ENCODE assay signal across 16 mouse cellular contexts in genomic region chr15:60839539-60840295, GRCm38 (mm10). TPM values are rescaled to one million over a fixed set of nuclear protein-coding genes. Genes with fewer than 3 reads are reported as not detected.
DNase-seq lines count a peak whose midpoint lies in the region; ATAC-seq and TF ChIP-seq lines count a peak whose summit lies in the region.
"Had no signal": no experiment of that assay in that cellular context is flagged by ENCODE, and none has a peak within 500 bp of the region (broad histone marks: within the 10 kb centered on the region; RNA-seq: fewer than 3 reads in every experiment).

No protein-coding gene starts in this region.

- no peaks in the 10 kb centered on the region; the same call in 1 of the 2 replicates for H3K4me1 ChIP-seq in kidney, postnatal 0 days (replicated peaks; ENCODE audit: insufficient read depth, low read length)
- peaks cover 2 to 16% of the 10 kb centered on the region in 2 experiments; a peak in 3 of 4 replicates for H3K4me1 ChIP-seq in ES-E14 (ENCODE audit: control insufficient read depth in 2 of 2, insufficient read depth in 2 of 2, low read length in 2 of 2, poor library complexity in 1 of 2)

- H3K9ac ChIP-seq in kidney, postnatal 0 days (ENCODE audit: low read depth, low read length) = no peak overlapping the region
- no peak overlapping the region for H3K9ac ChIP-seq in ES-E14 (ENCODE audit: insufficient read depth, low read depth, low read length, poor library complexity, severe bottlenecking)
- H3K9ac ChIP-seq: forebrain, postnatal 0 days had no signal

- TF ChIP-seq CTCF in kidney, postnatal 0 days (IDR thresholded peaks at IDR 0.05; ENCODE audit: low read depth) = no peak

- H3K9me3 ChIP-seq in kidney, postnatal 0 days (replicated peaks; ENCODE audit: low read length) = no peaks in the 10 kb centered on the region
- H3K9me3 ChIP-seq in ES-E14 (ENCODE audit: control insufficient read depth, insufficient read depth, low read depth, low read length) = no peaks in the 10 kb centered on the region

- no peaks in the 10 kb centered on the region for H3K27me3 ChIP-seq in kidney, postnatal 0 days (ENCODE audit: insufficient read depth, low read length)

- in situ Hi-C loops in ES-E14 (cut with MboI; ENCODE audit: low sequenced_read_pairs in 2 of 2, unreplicated experiment in 2 of 2) = no loop called here

- H3K4me2 ChIP-seq in kidney, postnatal 0 days (ENCODE audit: low read length) = no peak overlapping the region

- H3K4me3 ChIP-seq in kidney, postnatal 0 days (replicated peaks; ENCODE audit: low read depth, low read length) = no peak overlapping the region
- no peak overlapping the region for H3K4me3 ChIP-seq in ES-E14 (ENCODE audit: insufficient read depth in 1 of 2, low read depth in 1 of 2, low read length in 2 of 2, poor library complexity in 1 of 2, severe bottlenecking in 1 of 2)

- DNase-seq in heart, adult 11 months = peak; percentile 94
- no peak for DNase-seq in heart, postnatal 14 days
- DNase-seq in kidney, postnatal 0 days (ENCODE audit: low spot score) = no peak
- DNase-seq in kidney, postnatal 36 days = no peak
- peak; percentile 91 for DNase-seq in ES-E14 (ENCODE audit: low read depth, low spot score)
- DNase-seq in heart, postnatal 10 days = peak; percentile 15 to 23
- no peak for DNase-seq in layer of hippocampus, adult 11-12 months (ENCODE audit: low spot score)
- DNase-seq in adrenal gland, adult (ENCODE audit: inconsistent age in 2 of 2, low spot score in 1 of 2) = no peak
- DNase-seq: cerebellum, adult 8-10 months; forebrain, postnatal 0 days; gastrocnemius, postnatal 25 days; kidney, postnatal 10 days; right cerebral cortex, postnatal 25 days had no signal

- no peaks in the 10 kb centered on the region for H3K36me3 ChIP-seq in kidney, postnatal 0 days (ENCODE audit: insufficient read depth, low read length)
- H3K36me3 ChIP-seq in ES-E14 (ENCODE audit: control insufficient read depth, insufficient read depth, low read length, poor library complexity, severe bottlenecking) = no peaks in the 10 kb centered on the region

- intact Hi-C loops in heart, postnatal 14 days (cut with DNase I) = no loop called here
- intact Hi-C loops in heart, postnatal 10 days (cut with DNase I) = loop anchor here (2.0 kb wide), 1 partner anchor 15 kb away; no protein-coding TSS in a partner anchor

- WGBS in kidney, postnatal 0 days = 25% methylated on average over 3 of the region's 3 CpGs

- peak overlapping the region; percentile 37 for H3K27ac ChIP-seq in kidney, postnatal 0 days
- H3K27ac ChIP-seq in ES-E14 (ENCODE audit: insufficient read depth, low read depth, low read length, poor library complexity, severe bottlenecking) = no peak overlapping the region
- H3K27ac ChIP-seq: macrophage had no signal

- peak; percentile 69 for ATAC-seq in kidney, postnatal 0 days (replicated peaks; ENCODE audit: low FRiP score, low read depth)
- ATAC-seq: activated CD4-positive, CD25-positive, alpha-beta regulatory T cell, adult 4 months; forebrain, postnatal 0 days had no signal

TF ChIP-seq in ES-E14, 5 proteins besides CTCF, POLR2A, EP300 and RAD21:
- TF ChIP-seq MAFK (IDR thresholded peaks at IDR 0.05; ENCODE audit: insufficient read depth, low read depth, low read length) = no peak
- TF ChIP-seq HCFC1 (IDR thresholded peaks at IDR 0.05; ENCODE audit: borderline replicate concordance, insufficient read depth, low read length) = no peak
- TF ChIP-seq ZC3H11A (IDR thresholded peaks at IDR 0.05; ENCODE audit: borderline replicate concordance, low read depth, low read length) = no peak
- TF ChIP-seq CHD2 (IDR thresholded peaks at IDR 0.05; ENCODE audit: low read depth, low read length) = no peak
- TF ChIP-seq ZNF384 (IDR thresholded peaks at IDR 0.05; ENCODE audit: low read depth, low read length) = no peak

RNA-seq across cellular contexts. Expression of gene Fam84b, which starts 13.9 kb away (rescaled TPM):
- total RNA-seq in heart, postnatal 14 days (2021) = 1 to 10 TPM; 6.8 to 8.8 TPM
- polyA plus RNA-seq in kidney, postnatal 0 days (2015; fragmentation: Nextera tagmentation; extraction: Ambion mirVana) = 23.8 and 24.9 TPM in 2 replicates
- 3.1 and 3.7 TPM in 2 replicates for total RNA-seq in ES-E14 (2012; rRNA removed)
- 10 to 100 TPM in 1 of 2 experiments, 1 to 10 TPM in 1; 6.7 to 10.5 TPM for total RNA-seq in heart, postnatal 10 days (2021)
- total RNA-seq: MEL had no signal

Comparison
In these comparisons a context has a peak if more than half of its experiments do, and no peak if none do; other contexts are left out.
1. DNase-seq: peak in heart, adult 11 months (single experiment), ES-E14 (single experiment) and heart, postnatal 10 days (2 of 2); none in heart, postnatal 14 days (0 of 2), kidney, postnatal 0 days (single experiment), kidney, postnatal 36 days (0 of 2), layer of hippocampus, adult 11-12 months (single experiment) and adrenal gland, adult (0 of 2).